ENCODE assay signal across 8 mouse cellular contexts in genomic region chr4:122996221-122996617, GRCm38 (mm10). TPM values are rescaled to one million over a fixed set of nuclear protein-coding genes. Genes with fewer than 3 reads are reported as not detected.
A peak's percentile ranks its signal among the peaks of the same experiment; 100 is the strongest.
DNase-seq lines count a peak whose midpoint lies in the region; TF ChIP-seq lines count a peak whose summit lies in the region.

No protein-coding gene starts in this region.

- H3K27ac ChIP-seq in liver, adult 2 months (replicated peaks; ENCODE audit: insufficient read depth, low read depth, low read length), result peak overlapping the region; percentile 84

- DNase-seq in cerebellum, adult 18-20 months, result peak; percentile 14 to 41
- no peak for DNase-seq in cerebellum, postnatal 4 days (ENCODE audit: low spot score in 2 of 2)
- DNase-seq in right cerebral cortex, postnatal 25 days, result peak; percentile 59
- no peak for DNase-seq in right cerebral cortex, postnatal 10 days (ENCODE audit: low spot score in 2 of 2)
- DNase-seq in heart, postnatal 4 days, result peak; percentile 24
- DNase-seq in liver, adult 2 months (ENCODE audit: extremely low read depth, low read depth, low spot score), result no peak
- peak; percentile 82 for DNase-seq in neural tube, embryonic 10.5 days (ENCODE audit: extremely low spot score, low spot score)
- no peak for DNase-seq in retina, postnatal 1 day

- H3K9ac ChIP-seq in liver, adult 2 months (ENCODE audit: low read depth, low read length), result peak overlapping the region; percentile 98

- H3K79me2 ChIP-seq in liver, adult 2 months (ENCODE audit: control insufficient read depth, insufficient read depth, low read length), result 0 out of 2 replicates have a peak, but pooled peaks cover 2% of the 10 kb centered on the region

- TF ChIP-seq POLR2A in liver, adult 2 months (IDR thresholded peaks at IDR 0.05; ENCODE audit: extremely low read depth, insufficient read depth, low read length), result no peak

- WGBS in liver, adult 2 months, result 0% methylated on average over 32 of the region's 32 CpGs

- no peak for TF ChIP-seq CTCF in liver, adult 2 months (IDR thresholded peaks at IDR 0.05; ENCODE audit: low read depth, low read length)

- no peaks in the 10 kb centered on the region for H3K36me3 ChIP-seq in liver, adult 2 months (ENCODE audit: control insufficient read depth, insufficient read depth, low read length)

- no peaks in the 10 kb centered on the region for H3K27me3 ChIP-seq in liver, adult 2 months (ENCODE audit: control insufficient read depth, insufficient read depth, low read length)

- H3K4me1 ChIP-seq in liver, adult 2 months (ENCODE audit: control insufficient read depth, insufficient read depth, low read length), result peaks cover 16% of the 10 kb centered on the region

- peak overlapping the region; percentile 94 for H3K4me3 ChIP-seq in liver, adult 2 months (ENCODE audit: insufficient read depth, low read depth, low read length)

RNA-seq across cellular contexts. Expression of gene Mycl, which starts 0.8 kb away (rescaled TPM):
- under 1 TPM; 0.14 to 0.29 TPM for total RNA-seq in heart, postnatal 4 days (2021)
- 7.0 and 7.6 TPM in 2 replicates for total RNA-seq in liver, adult 2 months (2014; rRNA removed)
- 3.3 and 3.6 TPM in 2 replicates for polyA plus RNA-seq in liver, adult 2 months (2012; rRNA removed)

RNA-seq across cellular contexts. Expression of gene Trit1, which starts 20.2 kb away (rescaled TPM):
- 1 to 10 TPM; 8.9 to 9.5 TPM for total RNA-seq in heart, postnatal 4 days (2021)
- total RNA-seq in liver, adult 2 months (2014; rRNA removed), result 9.2 and 11.2 TPM in 2 replicates
- polyA plus RNA-seq in liver, adult 2 months (2012; rRNA removed), result 3.2 and 4.3 TPM in 2 replicates

RNA-seq across cellular contexts. Expression of gene Mfsd2a, which starts 35.2 kb away (rescaled TPM):
- total RNA-seq in heart, postnatal 4 days (2021), result under 1 TPM; 0.14 to 0.20 TPM
- 40.6 and 44.0 TPM in 2 replicates for total RNA-seq in liver, adult 2 months (2014; rRNA removed)
- polyA plus RNA-seq in liver, adult 2 months (2012; rRNA removed), result 32.8 and 62.5 TPM in 2 replicates

Comparison
In these comparisons a context has a peak if more than half of its experiments do, and no peak if none do; other contexts are left out.
1. DNase-seq: peak in cerebellum, adult 18-20 months (2 of 2), right cerebral cortex, postnatal 25 days (single experiment), heart, postnatal 4 days (single experiment) and neural tube, embryonic 10.5 days (single experiment); none in cerebellum, postnatal 4 days (0 of 2), right cerebral cortex, postnatal 10 days (0 of 2), liver, adult 2 months (single experiment) and retina, postnatal 1 day (single experiment).
2. RNA of gene Mfsd2a, which starts 35.2 kb away (total RNA-seq): 40.6 to 44.0 TPM in liver, adult 2 months; 0.14 to 0.20 TPM in heart, postnatal 4 days; every median in the first group is over 10 times any median in the second.